Mouse (Mus musculus) natural killer cell, adult 2 months (primary cell): ENCODE results near the gene Nkx6-1.

Source experiments
- DNase-seq, 2 experiments: peaks; one replicate each; pipeline ENCODE4 v3.0.0; 2022; ENCODE audit warnings: low spot score in 2 of 2

Gene Nkx6-1

DNA sequence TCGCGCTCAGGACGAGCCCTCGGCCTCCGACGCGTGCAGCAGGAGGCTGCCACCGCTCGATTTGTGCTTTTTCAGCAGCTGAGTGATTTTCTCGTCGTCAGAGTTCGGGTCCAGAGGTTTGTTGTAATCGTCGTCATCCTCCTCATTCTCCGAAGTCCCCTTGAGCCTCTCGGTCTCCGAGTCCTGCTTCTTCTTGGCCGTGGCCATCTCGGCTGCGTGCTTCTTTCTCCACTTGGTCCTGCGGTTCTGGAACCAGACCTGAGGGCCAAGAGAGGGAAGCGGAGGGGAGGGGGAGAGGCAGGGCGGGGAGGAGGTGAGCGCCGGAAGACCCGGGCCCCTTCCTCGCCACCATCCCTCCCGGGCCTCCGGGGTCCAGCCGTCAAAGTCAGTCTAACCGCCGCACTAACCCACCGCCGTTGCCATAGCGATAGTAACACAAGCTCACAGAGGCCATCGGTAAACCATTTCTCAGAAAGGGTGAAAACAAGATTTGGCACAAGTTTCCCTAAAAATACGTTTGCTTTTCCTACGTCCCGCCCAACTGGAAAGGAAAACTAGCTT is 5.3 kb downstream of the Nkx6-1 start:
- DNase-seq = no peak

DNA sequence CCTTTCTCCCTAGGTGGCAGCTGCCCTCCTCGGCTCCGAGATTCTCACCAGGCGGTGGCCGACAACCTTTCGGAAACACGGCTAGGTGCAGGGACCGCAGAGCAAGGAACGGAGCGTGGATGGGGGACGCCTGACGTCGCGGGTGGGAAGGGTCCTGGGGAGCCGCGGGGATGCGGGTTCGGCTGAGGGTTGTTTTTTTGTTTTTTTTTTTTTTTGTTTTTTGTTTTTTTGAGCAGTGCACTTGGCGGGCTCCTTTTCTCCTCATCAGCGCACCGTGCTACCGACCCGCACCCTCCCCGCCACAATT is 5.9 kb downstream of the Nkx6-1 start:
- no peak for DNase-seq

DNA sequence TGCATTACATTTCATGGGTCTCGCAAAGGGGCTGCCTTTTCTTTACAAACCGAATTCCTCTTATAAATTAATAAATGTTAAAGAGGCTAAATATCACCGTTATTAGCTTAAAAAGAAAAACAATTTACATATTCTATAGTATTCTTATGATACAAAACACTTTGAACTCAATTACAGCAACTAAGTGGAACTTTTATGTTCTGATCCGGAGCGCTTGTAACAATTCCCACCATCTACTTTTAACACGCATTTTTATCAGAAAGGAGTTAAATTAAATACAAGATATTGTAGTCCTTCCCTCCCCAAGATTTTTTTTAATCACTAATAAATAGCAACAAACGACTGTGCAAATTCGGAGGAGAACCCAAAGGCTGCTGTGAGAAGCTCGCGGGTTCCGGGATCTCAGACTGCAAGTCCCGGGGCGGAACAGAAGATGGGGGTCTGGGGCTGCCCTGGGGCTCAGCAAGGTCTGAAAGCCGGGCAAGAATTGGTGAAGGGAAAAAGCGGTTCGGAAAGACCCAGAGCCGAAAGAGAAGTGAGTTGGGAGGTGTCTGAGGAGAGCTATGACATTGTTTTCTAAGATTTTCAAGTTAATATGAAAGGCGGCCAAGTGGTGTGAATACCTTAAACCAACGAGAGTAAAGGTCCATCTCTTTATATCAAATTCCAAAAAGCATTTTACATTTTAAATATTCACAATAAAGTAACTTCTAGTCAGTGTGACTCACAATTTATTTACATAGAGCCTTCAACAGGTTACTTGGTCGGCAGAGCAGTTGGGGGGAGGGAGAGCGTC is 6.4 kb downstream of the Nkx6-1 start:
- DNase-seq = no peak

DNA sequence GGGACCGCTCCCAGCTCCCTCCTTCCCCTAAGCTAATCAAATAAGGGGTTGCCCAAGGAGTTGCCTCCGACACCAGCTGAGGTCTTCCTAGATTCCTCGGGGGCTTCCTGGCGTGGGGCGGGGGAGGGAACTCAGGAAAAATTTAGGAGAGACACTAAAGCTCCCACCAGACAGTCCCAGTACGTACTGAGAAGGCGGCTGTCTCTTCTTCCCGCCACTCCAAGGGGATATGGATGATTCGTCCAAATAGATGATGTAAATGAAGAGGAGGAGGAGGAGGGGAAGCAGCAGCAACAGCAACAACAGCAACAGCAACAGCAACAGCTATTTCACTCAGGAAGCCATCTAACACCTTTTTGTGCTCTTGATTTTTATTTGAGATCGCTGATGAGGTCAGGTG is 7.1 kb downstream of the Nkx6-1 start:
- DNase-seq = no peak

DNA sequence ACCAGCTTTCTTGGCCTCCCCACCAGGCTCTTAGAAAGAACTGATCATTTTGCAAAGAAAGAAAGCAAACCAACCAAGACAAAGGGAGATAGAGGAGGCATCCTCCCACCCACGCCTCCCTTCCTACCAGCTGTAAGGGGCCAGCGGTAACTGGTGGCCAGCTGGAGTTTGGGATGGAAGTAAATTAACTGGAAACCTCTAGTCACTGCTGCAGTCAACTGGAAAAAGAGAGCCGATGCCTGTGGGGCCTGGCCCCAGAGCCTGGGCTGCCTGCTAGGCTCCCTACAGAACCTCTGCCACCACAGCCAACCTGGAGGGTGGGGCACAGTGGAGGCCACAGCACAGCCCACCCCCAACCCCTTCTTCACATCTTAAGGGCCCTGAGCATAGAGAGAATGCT is 8.7 kb downstream of the Nkx6-1 start:
- DNase-seq = no peak

DNA sequence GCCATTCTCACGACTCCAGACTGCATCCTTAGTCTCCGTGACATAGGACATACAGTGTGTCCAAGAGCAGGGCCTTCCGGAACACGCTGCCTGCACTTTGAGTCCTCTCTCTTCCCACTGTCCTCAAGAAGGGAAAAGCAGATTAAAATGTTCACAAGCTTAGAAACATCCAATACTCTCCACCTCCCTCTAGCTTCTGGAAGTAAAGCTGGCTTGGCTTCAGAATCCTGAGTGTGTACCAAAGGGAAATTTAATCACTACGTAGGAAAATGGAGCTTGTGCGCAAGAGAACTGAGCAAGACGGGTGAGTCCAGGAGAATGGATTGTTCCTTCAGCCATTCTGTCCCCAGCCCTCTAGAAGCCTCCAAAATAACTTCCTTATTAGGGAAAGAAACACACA is 9.4 kb downstream of the Nkx6-1 start:
- no peak for DNase-seq

DNA sequence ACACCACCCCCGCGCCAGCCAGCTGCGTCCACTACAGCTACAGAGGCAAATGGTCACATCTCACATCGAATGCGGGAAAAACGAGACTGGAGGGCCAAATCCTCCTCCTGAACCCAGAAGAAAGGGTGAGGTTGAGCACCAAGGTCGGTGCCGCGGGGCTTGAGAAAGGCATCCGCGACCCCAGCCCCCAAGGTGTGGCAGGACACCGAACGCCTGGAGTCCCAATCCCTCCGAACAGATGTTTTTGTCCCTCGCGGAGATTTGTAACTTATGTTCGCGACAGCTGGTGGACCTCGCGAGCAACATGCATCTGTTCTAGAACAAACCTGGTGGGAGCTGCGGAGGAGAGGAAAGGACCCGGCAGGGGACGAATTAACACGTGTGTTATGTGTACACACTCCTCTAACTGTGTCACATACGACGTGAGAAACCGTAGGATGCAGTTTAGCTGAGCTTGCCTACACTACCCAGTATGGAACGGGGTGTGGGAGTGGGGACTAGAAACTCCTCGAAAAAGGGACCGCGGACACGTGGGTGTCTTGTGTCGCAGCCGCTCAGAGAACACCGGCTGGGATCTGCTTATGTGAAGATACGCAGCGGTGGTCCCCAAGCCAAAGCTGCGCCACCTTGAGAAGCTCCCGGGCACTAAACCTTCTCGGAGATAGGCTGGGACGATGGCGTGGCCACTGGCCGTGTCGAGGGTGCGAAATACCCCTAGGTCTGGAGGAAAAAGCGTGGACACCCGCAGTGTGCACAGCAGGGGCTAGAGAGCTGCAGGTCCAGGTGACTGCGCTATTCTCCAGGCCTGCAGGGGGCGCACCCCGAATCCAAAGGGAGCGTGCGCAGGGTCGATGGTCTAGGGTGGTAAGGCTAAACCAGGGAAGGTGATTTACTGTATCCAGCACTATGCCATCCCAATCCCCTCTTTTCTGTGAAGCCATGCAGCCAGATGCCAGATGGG is 16.8 kb downstream of the Nkx6-1 start:
- no peak for DNase-seq

DNA sequence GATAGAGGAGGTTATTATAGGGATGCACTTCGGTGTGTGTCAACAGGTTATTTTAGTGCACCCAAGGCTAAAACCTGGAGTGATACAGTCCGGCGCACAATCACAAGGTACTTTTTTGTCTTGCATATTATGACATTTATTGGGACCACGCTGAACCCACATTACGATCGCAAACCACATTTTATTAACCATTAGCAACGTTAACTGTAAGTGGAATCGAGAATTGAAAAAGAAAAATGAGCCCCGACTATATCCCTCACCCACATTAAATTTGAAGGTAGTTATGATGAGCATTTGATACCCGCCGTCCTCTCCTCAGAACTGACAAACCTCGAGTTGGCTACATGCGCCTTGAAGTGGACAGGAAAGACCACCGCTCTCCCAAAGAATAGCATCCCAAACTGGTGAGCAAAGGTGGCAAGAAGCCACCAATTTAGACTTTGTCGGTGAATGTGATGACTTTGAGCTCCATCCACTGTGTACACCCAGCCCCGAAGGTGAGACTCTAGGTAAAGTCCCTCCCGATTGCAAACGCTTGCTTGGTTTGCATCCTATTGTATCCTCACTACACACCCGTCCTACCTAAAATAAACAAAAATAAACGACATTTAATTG is 17.7 kb downstream of the Nkx6-1 start:
- DNase-seq = no peak

DNA sequence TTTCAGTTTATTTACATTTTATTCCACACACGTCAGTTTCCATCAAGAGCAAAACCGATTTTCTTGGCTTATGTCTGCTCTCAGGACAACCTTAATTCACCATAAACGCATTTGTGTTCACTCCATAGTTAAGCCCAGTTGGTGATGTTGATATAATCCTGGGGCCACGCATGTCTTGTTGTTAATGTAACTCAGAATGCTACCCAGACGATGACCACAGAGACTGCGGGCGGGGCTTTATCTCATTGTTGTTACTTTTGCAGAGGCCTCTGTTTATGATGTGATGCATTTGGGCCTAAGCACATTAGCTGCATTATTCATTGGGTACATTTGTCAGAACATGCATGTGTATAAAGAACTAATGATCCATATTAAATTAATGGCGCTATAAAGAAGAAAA is 19.7 kb downstream of the Nkx6-1 start:
- DNase-seq = no peak

DNA sequence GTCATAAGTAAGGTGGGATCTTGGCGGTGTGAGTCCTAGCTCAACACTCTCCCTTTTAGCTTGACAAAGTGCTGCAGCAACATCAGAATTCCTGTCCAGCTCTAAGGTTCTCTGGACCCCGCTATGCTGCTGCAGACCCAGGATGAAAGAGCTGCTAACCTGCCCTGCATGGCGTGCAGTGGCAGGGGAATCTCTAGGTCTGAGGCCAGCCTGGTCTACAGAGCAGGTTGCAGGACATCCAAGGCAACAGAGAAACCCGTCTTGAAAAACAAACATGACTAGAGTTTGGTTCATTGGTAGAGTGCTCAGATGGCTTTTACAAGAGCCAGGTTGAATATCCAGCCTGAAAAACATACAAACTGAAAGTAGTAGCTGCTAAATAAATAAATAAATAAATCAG is 26.7 kb downstream of the Nkx6-1 start:
- DNase-seq = no peak
